Mouse (Mus musculus) CH12F3 (cell line): ENCODE data around the gene Ccr7.

Source experiments
- in situ Hi-C: fragments of 300-500 bp; cut with MboI; formaldehyde crosslinking; loops from 2 replicates; pipeline ENCODE4 v1.14.3; 2020; ENCODE audit warnings: low sequenced_read_pairs

Ccr7 gene

GRCm38 (mm10) chr11:99120524-99121217 lies 34.2 kb downstream of the Ccr7 start:
- in situ Hi-C loops: no loop called here

DNA sequence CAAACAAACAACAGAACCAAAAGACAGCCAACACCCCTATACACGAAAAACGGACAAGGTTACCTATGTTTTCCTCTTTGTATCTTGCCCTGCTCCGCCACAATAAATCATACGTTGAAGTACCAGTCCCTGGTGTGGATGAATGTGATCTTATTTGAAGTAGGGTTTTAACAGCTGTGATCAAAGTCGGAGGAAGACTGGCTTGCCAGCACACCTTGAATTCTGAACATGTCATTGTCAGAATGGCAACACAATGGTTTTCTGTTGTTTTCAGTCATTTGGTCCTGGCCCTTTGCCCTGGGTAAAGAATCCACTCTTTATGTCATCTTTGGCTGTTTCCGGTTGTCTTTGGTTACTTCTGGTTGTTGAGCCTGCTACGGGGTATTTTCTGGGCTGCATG lies 35.9 kb downstream of the Ccr7 start:
- in situ Hi-C loops: no loop called here

- in situ Hi-C loops: no loop called here
These were observed 36.5 kb downstream of the Ccr7 start for GRCm38 (mm10) chr11:99118420-99118819.

DNA sequence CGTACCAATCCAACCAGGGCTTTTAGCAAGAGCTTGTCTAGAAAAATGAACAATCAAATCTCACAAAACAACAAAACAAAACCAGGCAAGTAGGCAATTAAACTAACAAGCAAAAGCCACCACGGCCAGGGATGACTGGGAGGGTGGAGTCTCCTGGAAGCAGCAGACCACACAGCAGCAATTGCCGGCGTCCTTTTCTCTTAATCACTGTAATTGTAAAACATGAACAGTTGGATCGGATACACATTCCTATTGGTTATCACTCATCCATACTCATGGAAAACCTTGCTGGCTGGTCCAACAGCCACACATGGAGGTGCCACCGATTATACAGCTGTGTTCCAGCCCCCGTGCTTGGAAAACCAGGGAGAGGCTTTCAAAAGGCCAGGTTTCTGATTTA lies 37.0 kb downstream of the Ccr7 start:
- in situ Hi-C loops: no loop called here

- in situ Hi-C loops: no loop called here
These were observed 38.9 kb downstream of the Ccr7 start for GRCm38 (mm10) chr11:99115940-99116339.

DNA sequence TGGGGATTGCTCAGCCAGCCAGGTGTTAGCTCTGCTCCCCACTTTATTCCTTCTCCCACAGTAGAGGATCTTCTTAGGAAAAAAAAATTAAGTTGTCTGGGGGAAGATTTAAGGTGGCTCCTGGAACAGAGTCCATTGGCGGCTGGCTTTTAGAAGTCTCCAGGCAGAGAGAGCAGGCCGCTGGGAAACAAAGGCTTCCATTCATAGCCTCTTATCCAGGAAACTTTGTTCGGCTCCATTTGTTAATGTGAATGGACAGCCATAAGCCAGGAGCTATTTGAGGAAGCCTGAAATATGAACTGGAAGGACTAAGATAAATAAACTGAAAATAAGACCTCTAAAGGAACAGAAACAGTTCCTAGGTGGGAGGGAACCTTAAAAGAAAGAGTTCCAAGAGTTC lies 41.8 kb downstream of the Ccr7 start:
- in situ Hi-C loops: no loop called here

DNA sequence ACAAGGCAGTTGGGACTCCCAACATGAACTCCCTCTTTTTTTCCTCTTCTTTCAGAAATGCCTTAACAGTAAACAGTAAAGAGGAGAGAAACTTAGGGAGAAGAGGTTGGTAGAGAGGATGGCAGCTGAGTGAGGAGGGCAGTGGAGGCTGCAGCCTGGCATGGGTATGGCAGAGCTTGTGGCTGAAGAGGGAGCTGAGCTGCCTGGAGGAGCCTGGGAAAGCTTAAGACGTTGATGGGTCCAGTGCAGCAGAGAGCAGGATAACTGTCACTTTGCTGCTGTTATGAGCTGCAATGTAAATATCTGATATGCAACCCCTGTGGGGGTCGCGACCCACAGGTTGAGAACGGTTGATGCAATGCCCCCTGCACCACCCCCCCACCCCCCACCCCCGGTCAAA lies 42.2 kb downstream of the Ccr7 start:
- in situ Hi-C loops: no loop called here

GRCm38 (mm10) chr11:99111631-99112030 lies 43.2 kb downstream of the Ccr7 start:
- in situ Hi-C loops: no loop called here

GRCm38 (mm10) chr11:99111155-99111554 lies 43.7 kb downstream of the Ccr7 start:
- in situ Hi-C loops: no loop called here

DNA sequence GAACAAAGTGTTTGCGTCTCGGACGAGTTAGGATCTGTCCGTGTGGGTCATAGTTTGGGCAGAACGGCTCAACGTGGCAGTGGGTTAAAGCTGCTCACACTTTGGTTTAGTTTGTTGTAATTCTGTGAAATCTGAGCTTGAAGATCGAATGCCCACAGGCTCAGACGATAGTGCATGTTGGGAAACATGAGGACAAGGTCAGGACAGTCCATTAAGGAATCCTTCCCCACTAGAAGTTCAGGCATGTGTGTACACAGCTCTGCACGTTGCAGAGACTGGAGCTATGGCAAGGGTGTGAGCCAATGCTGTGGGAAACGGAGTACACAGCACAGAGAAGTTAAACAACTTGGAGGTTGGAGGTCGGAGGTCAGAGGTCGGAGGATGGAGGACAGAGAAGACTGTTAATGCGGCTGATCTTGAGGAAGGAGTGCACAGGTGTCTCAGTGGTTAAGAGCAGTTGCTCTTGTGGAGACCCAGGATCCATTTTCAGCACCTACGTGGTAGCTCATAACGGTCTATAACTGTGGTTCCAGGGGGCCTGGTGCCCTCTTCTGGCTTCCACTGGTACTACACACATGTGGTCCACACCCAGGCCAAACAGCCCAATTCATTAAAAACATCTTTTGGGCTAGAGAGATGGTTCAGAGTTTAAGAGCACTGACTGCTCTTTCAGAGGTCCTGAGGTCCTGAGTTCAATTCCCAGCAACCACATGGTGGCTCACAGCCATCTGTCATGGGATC lies 44.3 kb downstream of the Ccr7 start:
- in situ Hi-C loops: no loop called here

GRCm38 (mm10) chr11:99108296-99108695 lies 46.6 kb downstream of the Ccr7 start:
- in situ Hi-C loops: no loop called here

GRCm38 (mm10) chr11:99105981-99106726 lies 48.7 kb downstream of the Ccr7 start:
- in situ Hi-C loops: no loop called here

- in situ Hi-C loops: no loop called here
These were observed 50.1 kb downstream of the Ccr7 start for GRCm38 (mm10) chr11:99104609-99105410.

GRCm38 (mm10) chr11:99102575-99103270 lies 52.2 kb downstream of the Ccr7 start:
- in situ Hi-C loops: no loop called here

GRCm38 (mm10) chr11:99101693-99102092 lies 53.2 kb downstream of the Ccr7 start:
- in situ Hi-C loops: no loop called here

- in situ Hi-C loops: no loop called here
These were observed 54.7 kb downstream of the Ccr7 start for GRCm38 (mm10) chr11:99100215-99100614.

DNA sequence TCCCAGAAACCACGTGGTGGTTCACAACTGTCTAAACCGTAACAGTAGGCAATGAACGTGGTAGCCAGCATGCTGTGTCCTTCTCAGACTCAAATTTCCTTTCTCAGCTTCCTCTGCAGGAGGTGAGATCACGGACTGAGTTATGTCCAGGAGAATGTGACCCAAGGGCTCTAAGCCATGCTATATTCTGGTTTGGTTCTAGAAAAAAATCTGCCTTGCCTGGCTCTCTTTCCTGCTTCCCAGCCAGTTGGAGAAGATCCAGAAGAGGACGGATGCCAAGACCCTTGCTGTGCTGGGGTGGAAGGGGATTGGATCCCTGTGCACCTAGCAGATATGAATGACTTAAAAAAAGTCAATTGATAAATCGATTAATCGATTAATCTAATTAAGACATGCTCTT lies 55.4 kb downstream of the Ccr7 start:
- in situ Hi-C loops: no loop called here

GRCm38 (mm10) chr11:99098924-99099323 lies 56.0 kb downstream of the Ccr7 start:
- in situ Hi-C loops: no loop called here

GRCm38 (mm10) chr11:99096996-99097774 lies 57.7 kb downstream of the Ccr7 start:
- in situ Hi-C loops: no loop called here

- in situ Hi-C loops: no loop called here
These were observed 58.5 kb downstream of the Ccr7 start for GRCm38 (mm10) chr11:99096417-99096816.
